Mouse (Mus musculus): ENCODE measurements at regions not wholly inside any gene's neighbourhood (a gene's known extent, or its start where the extent isn't known, plus 50 kb on each side); places are given as distances from the start of the nearest gene placed in this dataset.

DNA sequence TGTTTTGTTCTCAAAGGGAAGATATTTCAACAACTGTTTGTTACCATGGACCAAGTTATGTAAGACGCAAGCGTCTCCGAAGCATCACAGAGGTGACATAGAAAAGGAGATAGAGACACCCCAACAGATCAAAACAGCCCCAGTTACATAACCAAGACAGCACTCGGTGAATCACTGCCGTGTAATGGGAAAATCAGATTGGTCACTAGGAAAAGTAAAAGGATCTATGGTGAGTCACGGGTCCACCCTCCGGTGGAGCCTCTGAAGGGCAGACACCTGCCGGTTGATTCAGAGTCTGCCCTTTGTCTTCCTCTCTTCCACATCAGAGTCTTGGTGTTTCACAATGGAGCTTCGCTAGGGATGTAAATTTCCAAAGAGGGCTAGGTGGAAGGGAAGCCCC is 62.9 kb upstream of the Odc1 start:
- DNase-seq, result peak; percentile 1

DNA sequence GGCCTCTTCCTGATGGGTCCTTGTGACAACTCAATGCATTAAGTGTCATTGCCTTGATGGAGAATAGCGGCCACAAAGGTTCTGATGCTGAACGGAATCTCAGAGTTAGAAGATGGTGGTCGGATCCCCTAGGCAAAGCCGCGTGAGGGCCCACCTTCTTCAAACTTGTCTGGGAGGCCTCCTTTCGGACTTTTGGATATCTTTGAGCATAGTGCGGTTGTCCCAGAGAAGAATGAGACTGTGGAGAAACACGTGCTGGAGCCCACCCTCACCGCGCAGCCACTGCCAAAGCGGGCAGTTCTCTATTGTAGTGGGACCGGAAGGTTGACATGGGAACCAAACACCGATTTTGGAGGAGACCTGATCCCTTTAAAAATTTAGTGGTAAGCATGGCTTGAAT is 62.4 kb upstream of the Odc1 start:
- DNase-seq, result peak; percentile 3

DNA sequence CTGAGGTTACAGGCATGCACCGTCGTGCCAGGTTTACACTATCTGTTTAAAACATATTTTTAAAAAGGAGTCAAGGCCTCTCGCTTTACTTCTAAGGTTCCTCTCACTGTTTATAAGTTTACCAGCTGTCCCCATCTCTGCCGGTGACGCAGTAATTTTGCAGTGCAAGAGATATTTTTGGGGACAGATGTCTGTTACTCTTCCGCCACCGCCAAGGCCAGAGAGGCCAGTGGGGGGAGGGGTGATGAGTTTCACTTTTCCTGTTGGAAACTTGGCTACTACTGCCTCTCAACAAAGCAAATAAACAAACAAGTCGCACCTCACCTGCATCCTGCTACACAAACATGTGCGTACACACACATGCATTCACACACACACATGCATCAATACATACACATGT is 60.1 kb upstream of the Odc1 start:
- peak; percentile 62 for DNase-seq

DNA sequence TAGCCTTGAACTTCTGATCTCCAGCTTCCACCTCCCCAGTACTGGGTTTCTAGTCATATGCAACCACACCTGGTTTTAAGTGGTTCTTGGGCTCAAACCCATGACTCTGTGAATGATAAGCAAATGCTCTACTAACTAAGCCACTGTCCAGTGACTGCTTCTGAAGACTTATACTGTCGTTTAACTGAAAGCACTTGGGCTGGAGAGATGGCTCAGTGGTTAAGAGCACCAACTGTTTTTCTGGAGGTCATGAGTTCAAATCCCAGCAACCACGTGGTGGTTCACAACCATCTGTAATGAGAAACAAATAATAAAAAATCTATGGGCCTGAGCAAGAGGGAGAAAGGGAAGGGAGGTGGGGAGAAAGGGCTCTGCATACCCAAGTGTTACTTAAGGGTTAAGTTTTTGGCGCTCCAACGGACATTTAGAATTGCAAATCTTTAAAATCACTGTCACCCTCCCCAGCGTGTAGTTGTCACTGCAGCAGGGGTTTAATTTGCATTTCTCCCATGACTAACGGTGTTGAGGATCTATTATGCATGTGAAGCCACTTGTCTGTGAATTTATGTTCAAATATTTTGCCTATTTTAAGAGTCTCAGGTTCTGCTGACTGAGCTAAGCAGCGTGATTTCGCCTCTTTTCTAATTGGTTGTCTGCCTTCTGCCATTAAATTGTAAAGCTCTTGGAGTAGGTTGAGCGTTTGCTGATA is 58.4 kb upstream of the Odc1 start:
- no peak for DNase-seq

DNA sequence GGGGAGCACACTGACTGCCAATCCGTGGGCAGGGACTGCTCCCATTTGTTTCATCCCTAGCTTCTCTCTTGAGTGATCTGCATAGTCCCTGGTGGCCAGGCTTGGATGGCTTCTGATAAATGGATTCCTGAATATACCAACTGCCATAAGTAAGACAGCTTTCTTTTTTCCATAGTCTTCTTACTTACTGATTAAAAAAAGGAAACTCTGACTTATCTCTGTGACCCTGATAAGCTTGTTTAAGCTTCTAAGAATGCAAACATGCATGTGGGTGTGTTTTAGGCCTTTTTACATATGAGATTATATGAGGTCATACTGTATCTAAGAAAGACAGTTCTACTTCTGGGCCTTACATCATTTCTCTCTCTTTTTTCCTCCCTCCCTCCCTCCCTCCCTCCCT is 57.3 kb upstream of the Odc1 start:
- no peak for DNase-seq

DNA sequence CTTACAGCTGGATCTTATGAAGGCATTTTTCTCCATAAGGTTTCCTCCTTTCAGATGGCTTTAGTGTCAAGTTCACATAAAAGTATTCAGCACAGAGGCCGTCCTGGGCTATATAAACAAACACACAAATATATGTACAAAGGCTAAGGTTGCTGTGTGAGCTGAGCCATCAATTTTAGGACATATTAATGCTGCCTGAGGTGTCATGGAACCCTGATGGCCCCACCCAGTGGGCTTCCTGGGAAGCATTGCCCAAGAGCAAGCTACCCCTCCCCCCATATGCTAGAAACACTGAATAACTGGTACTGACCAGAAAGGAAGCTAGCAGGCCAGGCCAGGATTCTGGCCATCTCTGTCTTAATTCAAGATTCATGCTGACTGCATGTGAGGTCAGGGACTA is 56.4 kb upstream of the Odc1 start:
- DNase-seq, result no peak

DNA sequence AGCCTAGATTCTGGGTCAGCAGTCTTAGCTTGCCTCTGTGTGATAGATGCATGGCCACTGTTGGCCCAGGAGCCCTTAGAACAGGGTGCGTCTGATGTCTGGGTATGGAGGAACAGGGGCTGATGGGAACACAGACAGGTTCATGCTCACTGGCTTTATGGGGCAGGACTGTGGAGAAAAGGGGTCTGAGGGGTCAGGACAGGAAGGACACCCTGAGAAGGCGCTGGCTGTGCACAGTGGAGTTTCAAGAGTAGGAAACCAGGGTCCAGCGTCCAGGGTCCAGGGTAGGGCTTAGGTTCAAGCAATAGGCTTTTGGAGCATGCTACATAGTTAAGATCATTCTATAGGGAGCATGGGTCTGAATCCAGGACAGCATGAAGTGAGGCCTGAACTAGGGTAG is 54.6 kb upstream of the Odc1 start:
- no peak for DNase-seq

DNA sequence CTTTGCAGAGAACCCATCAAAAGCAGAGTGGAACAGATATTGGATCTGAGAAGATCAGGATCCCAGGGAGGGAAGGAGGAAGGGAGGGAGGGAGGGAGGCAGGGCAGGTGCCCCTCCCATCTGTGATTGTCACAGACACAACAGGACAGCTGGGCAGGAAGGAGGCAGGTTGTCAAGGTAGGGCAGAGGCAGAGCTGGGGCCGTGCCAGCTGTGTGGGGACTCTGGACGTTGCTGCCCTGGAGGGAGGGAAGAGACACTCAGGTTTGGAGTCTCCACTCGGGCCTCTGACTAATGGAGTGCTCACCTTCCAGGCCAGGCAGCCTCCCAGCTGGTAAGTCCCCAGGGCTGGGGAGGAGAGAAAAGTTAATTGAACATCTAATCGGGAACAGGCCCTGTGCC is 52.0 kb upstream of the Odc1 start:
- DNase-seq, result no peak

DNA sequence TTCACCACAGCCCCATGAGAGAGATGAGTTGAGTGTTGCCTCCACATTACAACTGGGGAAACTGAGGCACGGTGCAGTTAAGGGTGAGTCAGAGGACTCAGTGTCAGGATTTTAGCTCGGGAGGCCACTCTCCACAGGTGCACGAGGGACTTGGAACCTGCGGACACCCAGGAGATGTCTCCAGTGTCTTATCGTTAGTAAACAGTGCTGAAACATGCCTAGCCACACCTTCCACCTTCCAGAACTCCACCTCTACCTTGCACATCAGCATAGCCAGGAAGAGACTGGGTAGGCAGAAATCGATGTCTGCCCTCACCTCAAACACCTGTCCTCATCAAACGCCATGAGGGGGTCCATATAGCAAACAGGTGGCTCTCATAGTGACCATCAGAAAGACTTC is 51.5 kb upstream of the Odc1 start:
- DNase-seq, result no peak

DNA sequence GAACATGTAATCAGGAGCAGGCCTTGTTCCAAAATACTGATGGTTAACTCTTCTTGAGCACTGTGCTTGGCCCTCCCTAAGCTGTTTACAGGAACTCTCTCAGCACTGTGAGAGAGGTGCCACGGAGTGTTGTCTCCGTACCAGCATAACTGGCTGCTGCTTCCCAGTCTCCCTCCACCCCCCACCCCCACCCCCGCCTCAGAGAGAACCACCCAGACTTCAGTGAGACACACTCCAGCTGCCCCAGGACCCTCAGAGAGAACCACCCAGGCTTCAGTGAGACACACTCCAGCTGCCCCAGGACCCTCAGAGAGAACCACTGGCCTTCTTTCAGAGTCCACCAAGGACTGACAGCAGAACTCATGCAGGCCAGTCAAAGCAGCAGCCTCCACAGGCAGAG is 50.8 kb upstream of the Odc1 start:
- no peak for DNase-seq
